Comparison of ENCODE assay signal across 8 mouse cellular contexts in the genomic region with DNA sequence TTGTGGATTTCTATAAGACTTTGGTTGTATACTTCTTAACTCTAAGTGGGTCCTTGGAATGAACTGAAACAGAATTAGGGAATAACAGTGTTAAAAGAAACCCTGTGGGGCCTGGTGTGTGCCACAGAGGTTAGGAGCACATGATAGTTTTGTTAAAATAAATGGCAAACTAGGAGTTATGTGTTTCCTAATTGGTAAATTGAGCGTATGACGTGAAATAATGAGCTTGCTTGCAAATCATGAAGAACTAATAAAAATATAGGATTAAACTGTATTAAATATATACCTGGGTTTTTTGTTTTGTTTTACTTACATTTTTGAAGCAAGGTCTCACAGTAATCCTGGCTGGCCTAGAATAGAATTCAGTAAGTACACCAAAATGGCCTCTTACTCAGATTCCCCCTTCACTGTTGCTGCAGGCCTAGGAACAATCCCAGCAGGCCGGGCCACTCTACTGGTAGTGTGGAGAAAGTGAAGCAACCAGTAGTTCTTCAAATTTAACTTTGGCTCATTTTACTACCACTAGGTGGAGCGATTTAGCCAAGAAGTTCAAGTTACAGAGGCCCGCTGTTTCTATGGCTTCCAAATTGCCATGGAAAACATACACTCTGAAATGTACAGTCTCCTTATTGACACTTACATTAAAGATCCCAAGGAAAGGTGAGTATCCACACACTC. TPM values are rescaled to one million over a fixed set of nuclear protein-coding genes. Genes with fewer than 3 reads are reported as not detected.
DNase-seq lines count a peak whose midpoint lies in the region; ATAC-seq and TF ChIP-seq lines count a peak whose summit lies in the region.

No protein-coding gene starts in this region.

- peak; percentile 8 for ATAC-seq in G1E (ENCODE audit: extremely low read depth, insufficient number of reproducible peaks, low FRiP score, poor library complexity, severe bottlenecking)
- ATAC-seq in common myeloid progenitor, adult 5-6 weeks (replicated peaks; ENCODE audit: low read depth, poor library complexity, severe bottlenecking), result peak; percentile 50
- no peak for ATAC-seq in liver, embryonic 16.5 days (ENCODE audit: low read depth)
- no peak for ATAC-seq in neural tube, embryonic 12.5 days (ENCODE audit: low FRiP score, low read depth)

- H3K27me3 ChIP-seq in C2C12 (ENCODE audit: control insufficient read depth, insufficient read depth, insufficient read length) (no peaks in the 10 kb centered on the region), G1E (ENCODE audit: insufficient read depth, low read length) (no peaks in the 10 kb centered on the region)
- no peaks in the 10 kb centered on the region for H3K27me3 ChIP-seq in liver, embryonic 16.5 days (ENCODE audit: control insufficient read depth, insufficient read depth, low read depth, low read length)
- H3K27me3 ChIP-seq in neural tube, embryonic 12.5 days (replicated peaks), result no peaks in the 10 kb centered on the region

- WGBS in liver, embryonic 16.5 days (ENCODE audit: insufficient replicate concordance), result 27% methylated on average over 5 of the region's 5 CpGs
- 32% methylated on average over 5 of the region's 5 CpGs for WGBS in neural tube, embryonic 12.5 days

- peak overlapping the region; percentile 56 for H3K4me2 ChIP-seq in liver, embryonic 16.5 days (ENCODE audit: low read depth, low read length)
- peak overlapping the region; percentile 86 for H3K4me2 ChIP-seq in neural tube, embryonic 12.5 days (replicated peaks)

- peaks cover 52% of the 10 kb centered on the region for H3K36me3 ChIP-seq in C2C12 (ENCODE audit: control insufficient read depth, insufficient read depth)
- H3K36me3 ChIP-seq in G1E (replicated peaks), result peaks cover 55% of the 10 kb centered on the region
- H3K36me3 ChIP-seq in liver, embryonic 16.5 days (ENCODE audit: control insufficient read depth, insufficient read depth), result peaks cover 52% of the 10 kb centered on the region
- H3K36me3 ChIP-seq in neural tube, embryonic 12.5 days, result peaks cover 12% of the 10 kb centered on the region

- H3K4me3 ChIP-seq in C2C12 (ENCODE audit: insufficient read depth, poor library complexity, severe bottlenecking), result peak overlapping the region; percentile 92
- H3K4me3 ChIP-seq in G1E (ENCODE audit: low read depth, low read length), result peak overlapping the region; percentile 91
- peak overlapping the region; percentile 97 for H3K4me3 ChIP-seq in liver, embryonic 16.5 days (ENCODE audit: low read depth, low read length)
- peak overlapping the region; percentile 90; the same call in 1 of the 2 replicates for H3K4me3 ChIP-seq in neural tube, embryonic 12.5 days

- peak overlapping the region; percentile 86 for H3K27ac ChIP-seq in liver, embryonic 16.5 days (ENCODE audit: low read length)
- no peak overlapping the region for H3K27ac ChIP-seq in neural tube, embryonic 12.5 days

- H3K9me3 ChIP-seq in G1E (replicated peaks), result no peaks in the 10 kb centered on the region
- no peaks in the 10 kb centered on the region for H3K9me3 ChIP-seq in liver, embryonic 16.5 days (replicated peaks; ENCODE audit: control insufficient read depth, low read length)
- H3K9me3 ChIP-seq in neural tube, embryonic 12.5 days, result no peaks in the 10 kb centered on the region

- H3ac ChIP-seq in C2C12 (ENCODE audit: control insufficient read depth, insufficient read length, low read depth), result peak overlapping the region; percentile 98

- peaks cover 57% of the 10 kb centered on the region for H3K4me1 ChIP-seq in G1E (ENCODE audit: insufficient read depth, low read depth, low read length)
- H3K4me1 ChIP-seq in liver, embryonic 16.5 days (ENCODE audit: control insufficient read depth, low read depth, low read length), result peaks cover 56% of the 10 kb centered on the region
- peaks cover 21% of the 10 kb centered on the region for H3K4me1 ChIP-seq in neural tube, embryonic 12.5 days

- TF ChIP-seq CTCF in C2C12 (IDR thresholded peaks at IDR 0.05; ENCODE audit: control insufficient read depth, insufficient read depth, insufficient read length) (no peak), G1E (IDR thresholded peaks at IDR 0.05; ENCODE audit: low read depth, low read length) (peak; percentile 30; the same call in 1 of the 2 replicates)

- peak overlapping the region; percentile 95 for H3K9ac ChIP-seq in liver, embryonic 16.5 days (ENCODE audit: low read depth, low read length)
- H3K9ac ChIP-seq in neural tube, embryonic 12.5 days, result no peak overlapping the region

- peaks cover 34% of the 10 kb centered on the region for H3K79me3 ChIP-seq in C2C12 (ENCODE audit: low read depth)

- DNase-seq in G1E (ENCODE audit: low spot score), result peak; percentile 80
- DNase-seq in heart, adult 8-10 months (ENCODE audit: low spot score), result peak; percentile 86
- peak; percentile 89 for DNase-seq in kidney, adult 9 months
- no peak for DNase-seq in frontal cortex, postnatal 10 days (ENCODE audit: low spot score in 2 of 2)

- peaks cover 53% of the 10 kb centered on the region for H3K79me2 ChIP-seq in C2C12 (ENCODE audit: control insufficient read depth, insufficient read depth)

TF ChIP-seq in C2C12, 6 proteins besides CTCF, POLR2A, EP300 and RAD21:
- TF ChIP-seq MYOD1 (IDR thresholded peaks at IDR 0.05; ENCODE audit: control insufficient read depth, insufficient read length, low read depth) (no peak), CEBPB (IDR thresholded peaks at IDR 0.05; ENCODE audit: low read depth) (peak; percentile 65)

RNA-seq across cellular contexts. Expression of a gene that starts 1.9 kb away (rescaled TPM):
- polyA plus RNA-seq in C2C12 (2012; fragmentation: generic; extraction: Trizol), result 437 TPM
- total RNA-seq in G1E (2014; fragmentation: Nextera tagmentation), result 330 and 343 TPM in 2 replicates
- 304 and 352 TPM in 2 replicates for total RNA-seq in G1E (2017)
- polyA plus RNA-seq in G1E (2012), result 504 and 622 TPM in 2 replicates
- total RNA-seq in common myeloid progenitor, adult 5-6 weeks (2017), result 90.3 and 94.5 TPM in 2 replicates
- 1 to 10 TPM; 1.3 to 3.3 (median 2.3) TPM for total RNA-seq in heart, adult 8-10 months (2022)
- polyA plus RNA-seq in liver, embryonic 16.5 days (2015; fragmentation: Nextera tagmentation; extraction: Ambion mirVana), result 418 and 451 TPM in 2 replicates
- polyA plus RNA-seq in neural tube, embryonic 12.5 days (2016; fragmentation: Nextera tagmentation; extraction: Ambion mirVana), result 261 and 262 TPM in 2 replicates

RNA-seq across cellular contexts. Expression of a gene that starts 28.4 kb away (rescaled TPM):
- 0.36 TPM for polyA plus RNA-seq in C2C12 (2012; fragmentation: generic; extraction: Trizol)
- 1.2 TPM in 1 of 2 replicates, not detected in the other for total RNA-seq in G1E (2014; fragmentation: Nextera tagmentation)
- total RNA-seq in G1E (2017), result 0.12 TPM in 1 of 2 replicates, not detected in the other
- not detected in 2 replicates for polyA plus RNA-seq in G1E (2012)
- 0.41 TPM in 1 of 2 replicates, not detected in the other for total RNA-seq in common myeloid progenitor, adult 5-6 weeks (2017)
- total RNA-seq in heart, adult 8-10 months (2022), result 1 to 10 TPM; 3.3 to 5.6 (median 4.7) TPM
- polyA plus RNA-seq in liver, embryonic 16.5 days (2015; fragmentation: Nextera tagmentation; extraction: Ambion mirVana), result 0.37 and 0.67 TPM in 2 replicates
- polyA plus RNA-seq in neural tube, embryonic 12.5 days (2016; fragmentation: Nextera tagmentation; extraction: Ambion mirVana), result 1.1 and 1.3 TPM in 2 replicates

RNA-seq across cellular contexts. Expression of a gene that starts 58.9 kb away (rescaled TPM):
- 3.9 TPM for polyA plus RNA-seq in C2C12 (2012; fragmentation: generic; extraction: Trizol)
- total RNA-seq in G1E (2014; fragmentation: Nextera tagmentation), result 16.0 and 18.9 TPM in 2 replicates
- 7.0 and 7.5 TPM in 2 replicates for total RNA-seq in G1E (2017)
- 17.4 and 19.2 TPM in 2 replicates for polyA plus RNA-seq in G1E (2012)
- 13.3 and 24.8 TPM in 2 replicates for total RNA-seq in common myeloid progenitor, adult 5-6 weeks (2017)
- total RNA-seq in heart, adult 8-10 months (2022), result 10 to 100 TPM in 3 of 4 experiments, 1 to 10 TPM in 1; 7.9 to 11.9 (median 11.1) TPM
- polyA plus RNA-seq in liver, embryonic 16.5 days (2015; fragmentation: Nextera tagmentation; extraction: Ambion mirVana), result 9.3 and 9.7 TPM in 2 replicates
- 15.5 and 16.3 TPM in 2 replicates for polyA plus RNA-seq in neural tube, embryonic 12.5 days (2016; fragmentation: Nextera tagmentation; extraction: Ambion mirVana)

Comparison
In these comparisons a context has a peak if more than half of its experiments do, and no peak if none do; other contexts are left out.
1. ATAC-seq: peak in G1E (single experiment) and common myeloid progenitor, adult 5-6 weeks (single experiment); none in liver, embryonic 16.5 days (single experiment) and neural tube, embryonic 12.5 days (single experiment).
2. DNase-seq: peak in G1E (single experiment), heart, adult 8-10 months (single experiment) and kidney, adult 9 months (single experiment); none in frontal cortex, postnatal 10 days (0 of 2).
3. Peak in every context shown above with its lines, with median percentiles within 50 percentile points of each other: H3K4me3 ChIP-seq.